Mouse (Mus musculus): ENCODE data around the gene Plxnd1. TPM values are rescaled to one million over a fixed set of nuclear protein-coding genes. Genes with fewer than 3 reads are reported as not detected.

Gene Plxnd1
- polyA plus RNA-seq, 1 experiment = 7.0 TPM

DNA sequence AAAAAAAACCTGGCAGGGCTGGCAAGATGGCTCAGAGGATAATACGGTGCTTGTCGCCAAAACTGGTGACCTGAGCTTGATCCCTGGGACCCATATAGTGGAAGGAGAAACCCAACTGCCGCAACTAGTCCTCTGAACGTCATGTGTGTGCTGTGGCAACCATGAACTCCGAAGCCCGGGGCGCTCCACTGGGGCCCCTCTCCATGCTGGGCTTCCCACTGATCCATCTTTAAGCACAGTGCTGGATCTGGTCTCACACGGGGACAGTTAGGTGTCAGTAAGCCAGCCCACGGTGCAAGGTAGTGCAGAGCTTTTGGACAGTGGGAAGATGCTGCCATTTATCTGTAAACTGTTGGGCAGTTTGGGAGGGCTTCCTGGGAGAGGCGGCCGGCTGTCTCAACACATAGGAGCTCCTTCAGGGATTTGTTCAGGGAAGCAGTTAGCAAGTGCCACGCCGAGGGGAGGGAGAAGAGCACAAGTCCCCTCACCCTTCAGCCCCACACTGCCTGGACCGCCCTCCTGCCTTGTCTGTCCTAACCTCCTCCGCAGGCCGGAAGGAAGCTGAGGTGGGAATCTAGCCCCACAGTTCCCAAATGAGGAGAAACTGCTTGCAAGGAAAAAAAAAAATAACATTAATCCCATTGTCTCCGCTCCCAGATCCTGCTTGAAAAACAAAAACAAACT lies 10.6 kb upstream of the Plxnd1 start:
- no peak for TF ChIP-seq GATA1 (IDR thresholded peaks at IDR 0.05; ENCODE audit: low read length)

DNA sequence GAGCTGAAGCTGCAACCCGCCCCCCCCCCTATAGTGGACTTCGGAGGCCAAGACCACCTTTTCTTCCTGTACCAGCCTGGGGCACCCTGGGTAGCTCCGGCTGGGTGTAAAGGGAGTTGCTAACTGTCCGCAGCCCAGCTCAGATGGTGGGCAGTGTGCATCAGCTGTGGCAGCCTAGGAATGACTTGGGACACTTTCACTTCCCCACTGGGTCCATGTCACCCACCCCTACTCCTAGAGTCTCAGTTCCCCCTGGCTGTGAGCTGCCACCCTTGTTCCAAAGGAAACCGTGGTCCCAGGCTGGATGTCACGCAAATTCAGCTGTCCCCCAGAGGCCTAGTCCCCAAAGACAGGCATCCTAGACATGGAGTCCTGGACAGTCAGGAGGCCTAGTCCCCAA lies 9.9 kb upstream of the Plxnd1 start:
- no peak for TF ChIP-seq GATA1 (IDR thresholded peaks at IDR 0.05; ENCODE audit: low read length)

DNA sequence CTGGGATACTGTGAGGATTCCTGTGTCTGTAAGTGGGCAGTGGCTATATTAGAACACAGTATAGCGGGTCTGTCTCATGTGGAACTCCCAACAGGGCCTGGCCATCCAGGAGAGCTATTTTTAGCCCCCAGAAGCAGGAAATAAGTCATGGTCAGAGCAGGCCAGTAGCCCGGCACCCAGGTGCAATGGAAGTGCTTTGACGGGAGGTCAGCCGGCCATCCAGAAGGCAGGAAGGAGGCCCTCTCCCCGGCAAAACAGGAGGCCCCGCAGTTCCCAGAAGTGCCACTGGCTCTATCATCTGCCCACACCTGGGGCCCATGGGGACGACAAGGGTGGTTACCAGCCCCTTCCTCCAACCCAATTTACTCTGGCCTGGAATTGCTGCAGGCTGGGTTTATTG lies 9.3 kb upstream of the Plxnd1 start:
- TF ChIP-seq GATA1 (IDR thresholded peaks at IDR 0.05; ENCODE audit: low read length) = no peak

DNA sequence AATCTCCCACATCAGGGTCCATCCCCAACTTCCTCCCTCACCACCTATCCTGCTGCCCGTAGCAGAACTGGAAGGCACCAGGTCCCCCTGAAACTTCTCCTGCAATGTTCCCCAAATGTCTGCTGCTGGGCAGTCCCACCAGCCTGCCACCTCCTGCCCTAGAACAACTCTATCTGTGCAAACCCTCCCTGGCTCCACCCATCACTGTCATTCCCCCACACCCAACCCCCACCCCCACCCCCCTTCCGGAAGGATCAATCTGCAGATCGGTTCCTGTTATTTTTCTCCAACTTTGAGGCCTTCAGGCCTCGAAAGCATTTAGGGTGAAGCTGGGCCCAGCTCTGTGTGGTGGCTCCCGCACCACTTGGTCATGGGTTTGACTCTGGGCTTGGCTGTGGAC lies 8.7 kb upstream of the Plxnd1 start:
- TF ChIP-seq GATA1 (IDR thresholded peaks at IDR 0.05; ENCODE audit: low read length) = no peak

- no peak for TF ChIP-seq GATA1 (IDR thresholded peaks at IDR 0.05; ENCODE audit: low read length)
Observed at GRCm38 (mm10) chr6:116002311-116003104, 7.7 kb upstream of the Plxnd1 start.

DNA sequence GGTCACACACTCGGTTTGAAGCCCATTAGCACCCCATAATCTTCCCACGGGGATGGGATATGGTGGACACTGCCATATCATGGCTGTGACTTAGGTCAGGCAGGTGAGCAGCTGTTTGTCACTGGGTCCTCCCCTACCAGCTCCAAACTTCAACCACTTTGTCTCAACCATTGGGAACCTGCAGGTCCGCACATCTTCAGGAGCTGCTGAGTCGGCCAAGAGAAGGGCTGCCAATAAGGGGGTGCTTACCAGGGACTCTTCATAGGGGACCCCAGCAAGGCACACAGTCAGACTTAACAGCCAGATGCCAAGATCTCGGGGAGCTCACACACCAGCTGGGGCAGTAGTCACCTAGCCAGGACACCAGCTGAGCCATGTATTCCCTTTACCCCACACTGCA lies 6.0 kb upstream of the Plxnd1 start:
- TF ChIP-seq GATA1 (IDR thresholded peaks at IDR 0.05; ENCODE audit: low read length) = no peak

- no peak for TF ChIP-seq GATA1 (IDR thresholded peaks at IDR 0.05; ENCODE audit: low read length)
Observed at GRCm38 (mm10) chr6:115999227-115999626, 4.4 kb upstream of the Plxnd1 start.

DNA sequence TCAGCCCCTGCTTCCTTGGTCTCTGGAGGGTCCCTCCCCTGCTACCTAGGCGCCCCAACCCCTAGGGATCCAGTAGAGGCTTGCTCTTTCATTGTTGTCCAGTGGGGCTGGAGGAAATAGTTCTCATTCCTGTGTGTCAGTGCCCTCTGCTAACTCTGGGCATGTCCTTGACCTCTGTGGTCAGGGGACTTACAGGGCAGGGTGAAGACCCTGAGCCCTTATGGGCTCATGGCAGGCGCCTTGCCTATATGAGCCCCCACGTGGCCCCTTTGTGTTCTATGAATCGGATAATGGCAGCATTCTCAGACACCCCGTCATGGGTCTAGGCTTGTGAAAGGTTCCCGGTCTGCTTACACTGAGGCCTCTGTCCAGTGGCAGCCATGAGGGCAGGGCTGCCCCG lies 4.0 kb upstream of the Plxnd1 start:
- no peak for TF ChIP-seq GATA1 (IDR thresholded peaks at IDR 0.05; ENCODE audit: low read length)

- TF ChIP-seq GATA1 (IDR thresholded peaks at IDR 0.05; ENCODE audit: low read length) = no peak
Observed at GRCm38 (mm10) chr6:115997726-115998311, 3.0 kb upstream of the Plxnd1 start.

- TF ChIP-seq GATA1 (IDR thresholded peaks at IDR 0.05; ENCODE audit: low read length) = no peak
Observed at GRCm38 (mm10) chr6:115996171-115996851, 1.5 kb upstream of the Plxnd1 start.

DNA sequence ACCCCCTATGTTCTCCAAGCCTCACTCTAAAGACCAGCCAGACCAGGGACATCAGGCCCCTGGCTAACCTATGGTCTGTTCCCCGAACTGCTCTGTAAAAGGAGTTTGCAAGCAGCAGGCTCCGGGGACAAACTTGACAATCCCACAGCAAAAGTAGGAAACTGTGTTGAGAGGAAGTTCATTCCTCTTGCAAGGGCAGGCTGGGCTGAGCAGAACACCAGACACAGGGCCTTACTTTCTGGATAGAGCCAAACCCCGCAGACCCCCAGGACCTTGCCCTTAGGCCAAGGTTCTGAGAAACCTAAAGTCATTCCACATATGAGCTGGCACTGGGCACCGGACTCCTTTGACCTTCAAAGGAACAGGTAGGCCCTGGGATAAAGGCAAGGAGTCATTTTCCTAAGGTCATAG lies 731 bp upstream of the Plxnd1 start:
- TF ChIP-seq GATA1 (IDR thresholded peaks at IDR 0.05; ENCODE audit: low read length) = no peak

DNA sequence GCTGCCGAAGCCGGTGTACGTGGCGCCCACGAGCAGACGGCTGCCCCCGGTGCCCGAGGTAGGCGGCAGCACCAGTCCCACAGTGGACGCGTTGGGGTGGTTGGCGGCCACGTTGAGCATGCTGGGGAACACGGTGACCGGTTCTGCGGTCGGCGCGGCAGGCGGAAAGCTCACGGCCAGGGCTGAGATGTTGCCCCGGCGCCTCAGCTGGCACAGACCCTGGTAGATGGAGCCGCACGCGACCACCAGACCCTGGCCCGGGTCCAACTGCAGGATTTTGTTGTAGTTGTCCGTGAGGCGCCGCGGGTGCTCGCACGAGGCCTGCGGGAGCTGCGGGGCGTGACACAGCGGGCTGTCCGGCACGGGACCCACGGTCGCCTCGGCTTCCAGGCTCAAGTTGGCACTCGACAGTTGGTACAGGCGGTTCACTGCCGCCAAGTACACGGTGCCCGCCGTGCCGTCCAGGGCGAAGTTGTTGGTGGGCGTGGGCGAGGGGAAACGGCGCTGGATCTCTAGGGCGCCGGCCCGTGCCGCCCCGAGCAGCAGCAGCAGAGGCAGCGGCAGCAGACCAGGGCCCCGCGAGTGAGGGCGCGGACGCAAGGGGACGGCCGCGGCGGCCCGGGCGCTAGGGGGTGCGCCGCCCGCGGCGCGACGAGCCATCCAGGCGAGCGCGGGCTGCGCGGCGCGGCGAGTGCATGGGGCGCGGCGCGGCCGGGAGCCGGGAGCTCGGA lies 494 bp downstream of the Plxnd1 start:
- no peak for TF ChIP-seq GATA1 (IDR thresholded peaks at IDR 0.05; ENCODE audit: low read length)

GRCm38 (mm10) chr6:115993463-115994145 lies 1.2 kb downstream of the Plxnd1 start:
- TF ChIP-seq GATA1 (IDR thresholded peaks at IDR 0.05; ENCODE audit: low read length) = no peak

- TF ChIP-seq GATA1 (IDR thresholded peaks at IDR 0.05; ENCODE audit: low read length) = no peak
Observed at GRCm38 (mm10) chr6:115992981-115993380, 1.8 kb downstream of the Plxnd1 start.
